Mouse (Mus musculus) embryonic fibroblast, embryonic 13.5 days (primary cell): ENCODE measurements at regions not wholly inside any gene's neighbourhood (a gene's known extent, or its start where the extent isn't known, plus 50 kb on each side); places are given as distances from the start of the nearest gene placed in this dataset.

Source experiments
- CTCF ChIP-seq: IDR thresholded peaks from 2 replicates; pipeline ENCODE4 v1.5.1; 2011; ENCODE audit warnings: mild to moderate bottlenecking, control low read depth, low read length, moderate library complexity, borderline replicate concordance; ENCODE audit not compliant: insufficient read depth
- POLR2A ChIP-seq: IDR thresholded peaks from 2 replicates; pipeline ENCODE4 v1.6.1; 2011; ENCODE audit warnings: low read depth, mild to moderate bottlenecking, control low read depth, low read length, moderate library complexity

DNA sequence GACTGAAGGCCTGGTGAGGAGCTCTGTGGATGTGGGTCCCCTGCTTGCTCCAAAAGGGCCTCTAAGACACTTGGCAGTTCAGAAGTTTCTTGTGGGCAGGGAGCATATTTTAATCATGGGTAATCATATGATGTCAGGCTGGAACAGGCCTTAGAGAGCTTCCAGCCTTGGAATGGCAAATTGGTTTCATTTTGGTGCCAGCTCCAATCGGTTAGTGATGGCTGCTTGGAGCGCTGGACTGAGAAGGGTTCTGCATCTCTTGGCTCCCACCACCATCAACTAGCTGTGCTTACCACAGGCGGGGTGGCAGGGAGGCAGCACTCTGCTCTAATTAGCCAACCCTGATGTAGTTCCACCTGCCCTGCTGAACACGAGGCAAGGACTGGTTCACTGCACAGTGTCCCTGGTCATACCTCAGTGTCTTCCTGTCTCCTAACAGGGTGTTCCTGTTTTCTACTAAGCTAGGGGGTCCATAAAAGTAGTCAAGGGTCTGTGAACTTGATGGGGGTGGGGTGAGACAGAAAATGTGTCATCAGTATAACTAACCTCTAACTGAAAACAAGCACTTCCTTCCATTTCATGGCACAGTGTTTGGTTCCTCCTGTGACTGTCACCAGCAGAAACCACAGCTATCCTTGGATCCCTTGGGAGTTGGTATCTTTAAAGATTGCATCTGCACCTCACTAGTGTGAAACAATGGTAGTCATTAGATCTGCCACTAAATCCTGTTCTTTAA lies 412.6 kb downstream of the Bcor start:
- TF ChIP-seq CTCF (no peak), POLR2A (no peak)
